In the genomic region with DNA sequence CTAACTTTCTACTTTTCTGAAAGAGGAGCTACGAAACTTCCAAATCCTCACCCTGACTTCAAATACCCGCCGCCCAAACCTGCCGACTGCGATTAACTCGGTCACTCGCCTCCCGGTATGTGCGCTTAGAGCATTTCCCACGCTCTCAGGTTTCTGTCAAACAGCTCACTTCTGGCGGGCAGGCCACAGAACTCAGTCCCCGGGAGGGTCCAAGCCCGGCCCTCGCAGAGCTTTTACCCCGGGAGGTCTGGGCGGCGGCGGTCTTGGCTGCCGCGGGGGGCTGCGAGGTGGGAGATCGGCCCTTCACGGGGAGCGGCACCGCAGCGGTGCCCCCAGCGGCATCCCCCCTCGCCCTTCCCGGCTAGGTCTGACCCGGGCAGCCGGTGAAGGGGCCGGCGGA, we compare ENCODE assay signal across 7 mouse cellular contexts. TPM values are rescaled to one million over a fixed set of nuclear protein-coding genes. Genes with fewer than 3 reads are reported as not detected.
A peak's percentile ranks its signal among the peaks of the same experiment; 100 is the strongest.
DNase-seq lines count a peak whose midpoint lies in the region; ATAC-seq and TF ChIP-seq lines count a peak whose summit lies in the region.

No protein-coding gene starts in this region.

- peak overlapping the region; percentile 89 for H3K4me2 ChIP-seq in hindbrain, embryonic 11.5 days (replicated peaks; ENCODE audit: low read depth, low read length)
- peak overlapping the region; percentile 93 for H3K4me2 ChIP-seq in liver, postnatal 0 days (ENCODE audit: low read depth, low read length)

- no peak for TF ChIP-seq EP300 in liver, postnatal 0 days (IDR thresholded peaks at IDR 0.05; ENCODE audit: low read depth)

- peaks cover 48% of the 10 kb centered on the region for H3K36me3 ChIP-seq in megakaryocyte, embryonic 14.5 days (replicated peaks; ENCODE audit: low read length)
- H3K36me3 ChIP-seq in hindbrain, embryonic 11.5 days (ENCODE audit: control insufficient read depth, insufficient read depth, low read length) = peaks cover 6% of the 10 kb centered on the region; the same call in 1 of the 2 replicates
- peaks cover 27% of the 10 kb centered on the region for H3K36me3 ChIP-seq in liver, postnatal 0 days (replicated peaks; ENCODE audit: insufficient read depth, low read length)

- H3K4me3 ChIP-seq in megakaryocyte, embryonic 14.5 days (replicated peaks) = peak overlapping the region; percentile 96
- H3K4me3 ChIP-seq in cortical plate, adult 2 months (ENCODE audit: insufficient read depth, low read length) = peak overlapping the region; percentile 70
- H3K4me3 ChIP-seq in hindbrain, embryonic 11.5 days (ENCODE audit: low read depth, low read length) = peak overlapping the region; percentile 100
- H3K4me3 ChIP-seq in liver, postnatal 0 days (ENCODE audit: low read depth, low read length) = peak overlapping the region; percentile 92

- peak overlapping the region; percentile 97 for H3K9ac ChIP-seq in hindbrain, embryonic 11.5 days (ENCODE audit: low read depth, low read length)
- H3K9ac ChIP-seq in liver, postnatal 0 days (replicated peaks) = peak overlapping the region; percentile 92

- no peak for TF ChIP-seq POLR2A in cortical plate, adult 2 months (IDR thresholded peaks at IDR 0.05; ENCODE audit: extremely low read depth, insufficient read depth, low read length)

- peak; percentile 47 for DNase-seq in hindbrain, embryonic 11.5 days (ENCODE audit: low spot score)
- DNase-seq in liver, postnatal 0 days = peak; percentile 33
- peak; percentile 41 for DNase-seq in testis, postnatal 14 days (ENCODE audit: low spot score)
- DNase-seq in urinary bladder, postnatal 4 days (ENCODE audit: low spot score in 2 of 2) = no peak

- peak overlapping the region; percentile 48 for H3K27ac ChIP-seq in cortical plate, adult 2 months (ENCODE audit: insufficient read depth, low read length)
- H3K27ac ChIP-seq in hindbrain, embryonic 11.5 days (ENCODE audit: low read depth, low read length) = peak overlapping the region; percentile 75
- H3K27ac ChIP-seq in liver, postnatal 0 days (ENCODE audit: low read depth) = peak overlapping the region; percentile 64

- no peak for ATAC-seq in megakaryocyte, adult 5-6 weeks (ENCODE audit: poor library complexity, severe bottlenecking)
- ATAC-seq in hindbrain, embryonic 11.5 days (ENCODE audit: low FRiP score) = peak; percentile 46
- ATAC-seq in liver, postnatal 0 days = peak; percentile 20

- no peaks in the 10 kb centered on the region for H3K27me3 ChIP-seq in megakaryocyte, embryonic 14.5 days (replicated peaks)
- H3K27me3 ChIP-seq in hindbrain, embryonic 11.5 days (ENCODE audit: control insufficient read depth, insufficient read depth, low read length) = no peaks in the 10 kb centered on the region
- no peaks in the 10 kb centered on the region for H3K27me3 ChIP-seq in liver, postnatal 0 days (ENCODE audit: insufficient read depth, low read length)

- no peak for TF ChIP-seq CTCF in cortical plate, adult 2 months (IDR thresholded peaks at IDR 0.05; ENCODE audit: extremely low read depth, insufficient read depth, low read length)
- TF ChIP-seq CTCF in liver, postnatal 0 days (IDR thresholded peaks at IDR 0.05; ENCODE audit: low read depth) = no peak

- H3K4me1 ChIP-seq in megakaryocyte, embryonic 14.5 days = peaks cover 44% of the 10 kb centered on the region
- peaks cover 9% of the 10 kb centered on the region; the same call in 1 of the 2 replicates for H3K4me1 ChIP-seq in cortical plate, adult 2 months (ENCODE audit: control insufficient read depth, insufficient read depth, low read length)
- H3K4me1 ChIP-seq in hindbrain, embryonic 11.5 days (replicated peaks; ENCODE audit: control insufficient read depth, insufficient read depth, low read length) = peaks cover 3% of the 10 kb centered on the region; the same call in 1 of the 2 replicates
- H3K4me1 ChIP-seq in liver, postnatal 0 days (ENCODE audit: insufficient read depth) = peaks cover 14% of the 10 kb centered on the region

- WGBS in hindbrain, embryonic 11.5 days = 2% methylated on average over 23 of the region's 33 CpGs
- WGBS in liver, postnatal 0 days (ENCODE audit: insufficient replicate concordance) = under 1% methylated on average over 28 of the region's 33 CpGs

- H3K9me3 ChIP-seq in megakaryocyte, embryonic 14.5 days = no peaks in the 10 kb centered on the region
- no peaks in the 10 kb centered on the region for H3K9me3 ChIP-seq in hindbrain, embryonic 11.5 days (ENCODE audit: control insufficient read depth, low read length)
- no peaks in the 10 kb centered on the region for H3K9me3 ChIP-seq in liver, postnatal 0 days (ENCODE audit: low read length)

RNA-seq across cellular contexts. Expression of a gene that starts 0.6 kb away (rescaled TPM):
- polyA plus RNA-seq in megakaryocyte, embryonic 14.5 days (2012; ENCODE audit: insufficient read depth, low replicate concordance) = 2.5 and 4.8 TPM in 2 replicates
- 10.8 and 11.4 TPM in 2 replicates for total RNA-seq in megakaryocyte, adult 5-6 weeks (2015)
- 19.1 and 21.8 TPM in 2 replicates for total RNA-seq in megakaryocyte, adult 5-6 weeks (2017)
- 49.6 and 51.0 TPM in 2 replicates for polyA plus RNA-seq in cortical plate, adult 2 months (2012; rRNA removed)
- polyA plus RNA-seq in hindbrain, embryonic 11.5 days (2014; fragmentation: Nextera tagmentation; extraction: Ambion mirVana) = 61.5 and 63.3 TPM in 2 replicates
- 16.7 TPM in 2 replicates for polyA plus RNA-seq in liver, postnatal 0 days (2015; fragmentation: Nextera tagmentation; extraction: Ambion mirVana)

RNA-seq across cellular contexts. Expression of a gene that starts 0.6 kb away (rescaled TPM):
- polyA plus RNA-seq in megakaryocyte, embryonic 14.5 days (2012; ENCODE audit: insufficient read depth, low replicate concordance) = 65.2 and 126 TPM in 2 replicates
- total RNA-seq in megakaryocyte, adult 5-6 weeks (2015) = 44.6 and 45.0 TPM in 2 replicates
- 60.6 and 61.0 TPM in 2 replicates for total RNA-seq in megakaryocyte, adult 5-6 weeks (2017)
- 48.4 and 52.6 TPM in 2 replicates for polyA plus RNA-seq in cortical plate, adult 2 months (2012; rRNA removed)
- polyA plus RNA-seq in hindbrain, embryonic 11.5 days (2014; fragmentation: Nextera tagmentation; extraction: Ambion mirVana) = 52.5 and 54.2 TPM in 2 replicates
- 21.5 and 22.1 TPM in 2 replicates for polyA plus RNA-seq in liver, postnatal 0 days (2015; fragmentation: Nextera tagmentation; extraction: Ambion mirVana)

RNA-seq across cellular contexts. Expression of a gene that starts 34.6 kb away (rescaled TPM):
- 9.9 and 10.0 TPM in 2 replicates for polyA plus RNA-seq in megakaryocyte, embryonic 14.5 days (2012; ENCODE audit: insufficient read depth, low replicate concordance)
- total RNA-seq in megakaryocyte, adult 5-6 weeks (2015) = 2.3 and 3.2 TPM in 2 replicates
- 2.2 and 3.8 TPM in 2 replicates for total RNA-seq in megakaryocyte, adult 5-6 weeks (2017)
- polyA plus RNA-seq in cortical plate, adult 2 months (2012; rRNA removed) = 20.0 and 20.8 TPM in 2 replicates
- polyA plus RNA-seq in hindbrain, embryonic 11.5 days (2014; fragmentation: Nextera tagmentation; extraction: Ambion mirVana) = 4.5 and 5.0 TPM in 2 replicates
- polyA plus RNA-seq in liver, postnatal 0 days (2015; fragmentation: Nextera tagmentation; extraction: Ambion mirVana) = 4.3 and 5.7 TPM in 2 replicates

RNA-seq across cellular contexts. Expression of a gene that starts 40.3 kb away (rescaled TPM):
- 64.6 and 102 TPM in 2 replicates for polyA plus RNA-seq in megakaryocyte, embryonic 14.5 days (2012; ENCODE audit: insufficient read depth, low replicate concordance)
- 8.0 and 9.7 TPM in 2 replicates for total RNA-seq in megakaryocyte, adult 5-6 weeks (2015)
- total RNA-seq in megakaryocyte, adult 5-6 weeks (2017) = 22.0 and 23.1 TPM in 2 replicates
- polyA plus RNA-seq in cortical plate, adult 2 months (2012; rRNA removed) = 3,152 and 3,325 TPM in 2 replicates
- 2,103 and 2,160 TPM in 2 replicates for polyA plus RNA-seq in hindbrain, embryonic 11.5 days (2014; fragmentation: Nextera tagmentation; extraction: Ambion mirVana)
- 28.1 and 32.7 TPM in 2 replicates for polyA plus RNA-seq in liver, postnatal 0 days (2015; fragmentation: Nextera tagmentation; extraction: Ambion mirVana)

RNA-seq across cellular contexts. Expression of a gene that starts 46.2 kb away (rescaled TPM):
- polyA plus RNA-seq in megakaryocyte, embryonic 14.5 days (2012; ENCODE audit: insufficient read depth, low replicate concordance) = 21.5 and 66.3 TPM in 2 replicates
- 36.3 and 36.7 TPM in 2 replicates for total RNA-seq in megakaryocyte, adult 5-6 weeks (2015)
- 72.7 and 83.1 TPM in 2 replicates for total RNA-seq in megakaryocyte, adult 5-6 weeks (2017)
- 790 and 835 TPM in 2 replicates for polyA plus RNA-seq in cortical plate, adult 2 months (2012; rRNA removed)
- 345 and 366 TPM in 2 replicates for polyA plus RNA-seq in hindbrain, embryonic 11.5 days (2014; fragmentation: Nextera tagmentation; extraction: Ambion mirVana)
- 9.6 and 10.7 TPM in 2 replicates for polyA plus RNA-seq in liver, postnatal 0 days (2015; fragmentation: Nextera tagmentation; extraction: Ambion mirVana)

Comparison
In these comparisons a context has a peak if more than half of its experiments do, and no peak if none do; other contexts are left out.
1. DNase-seq: peak in hindbrain, embryonic 11.5 days (single experiment), liver, postnatal 0 days (single experiment) and testis, postnatal 14 days (single experiment); none in urinary bladder, postnatal 4 days (0 of 2).
2. Peak in every context shown above with its lines, with median percentiles within 50 percentile points of each other: H3K4me3 ChIP-seq and H3K27ac ChIP-seq.